Mouse (Mus musculus) kidney, adult 9 months (tissue): ENCODE data around the gene Vmn1r193.
A peak's percentile ranks its signal among the peaks of the same experiment; 100 is the strongest.
"Not testable (repeated sequence)": the region's sequence is repeated elsewhere in the genome, so short reads cannot be mapped to it uniquely, and the experiment has no call there.

Source experiments
- DNase-seq: peaks from one replicate; pipeline ENCODE4 v3.0.0; 2022

The Vmn1r193 gene

DNA sequence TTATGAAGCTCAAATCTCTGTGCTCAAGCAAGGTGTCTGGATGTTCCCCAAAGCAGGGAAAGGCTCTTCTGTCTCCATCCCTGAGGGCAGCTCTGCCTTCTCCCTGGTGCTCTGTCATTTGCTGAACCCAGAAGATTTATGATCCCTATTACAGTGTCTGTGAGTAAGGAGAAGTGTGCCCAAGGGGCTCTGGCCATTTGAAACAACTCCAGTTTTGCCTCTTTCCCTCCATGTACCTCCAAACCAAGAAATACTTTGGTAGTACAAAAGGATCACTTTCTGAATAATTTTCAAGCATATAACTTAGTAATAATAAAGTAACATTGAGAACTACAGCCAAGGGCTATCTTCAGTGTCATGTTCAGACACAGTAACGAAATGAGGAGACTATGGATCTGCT lies at the start of gene Vmn1r193:
Vmn1r193 (minus strand) TSS at position 101 of the 400 bp plus-strand sequence.
- DNase-seq: not testable (repeated sequence)

DNA sequence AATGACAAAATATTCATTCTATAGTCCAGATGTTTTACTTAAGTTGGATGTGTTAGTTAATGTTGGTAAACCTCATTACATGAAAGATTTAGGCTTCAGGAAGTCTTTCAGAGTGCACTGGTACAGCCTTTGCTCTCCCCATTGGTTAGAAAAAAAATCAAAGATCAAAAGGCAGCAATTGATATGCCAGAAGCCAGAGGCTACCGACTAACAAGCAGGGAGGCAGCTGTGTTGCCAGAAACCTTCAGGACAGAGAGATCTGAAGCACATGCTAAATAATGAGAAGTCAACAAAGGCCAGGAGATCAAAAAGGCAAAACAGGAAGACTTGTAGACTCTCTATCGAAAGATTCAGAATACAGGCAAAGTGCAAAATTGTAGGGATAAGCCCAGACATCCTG lies 48.8 kb upstream of the Vmn1r193 start:
- DNase-seq: no peak

DNA sequence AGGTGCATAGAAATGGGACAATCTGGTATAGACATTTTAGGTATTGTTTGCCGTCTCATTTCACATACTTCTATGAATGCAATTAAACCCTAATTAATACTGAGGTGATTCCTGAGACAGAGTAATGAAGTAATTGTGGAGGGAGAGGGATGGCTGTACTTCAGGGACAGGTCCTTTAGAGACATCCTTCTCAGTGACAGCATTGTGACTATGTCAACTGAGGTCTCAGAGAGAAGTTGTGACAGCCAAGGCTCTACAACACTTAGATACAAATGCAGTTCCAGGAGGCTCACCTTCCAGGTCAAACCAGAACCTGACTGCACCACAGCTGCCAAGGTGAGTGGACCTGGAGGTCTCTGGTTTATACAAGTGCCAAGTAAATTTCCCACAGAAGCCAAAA lies 47.3 kb upstream of the Vmn1r193 start, which contains the start of gene Vmn1r195:
Vmn1r195 (plus strand) TSS at position 301 of the 400 bp plus-strand sequence.
- not testable (repeated sequence) for DNase-seq

DNA sequence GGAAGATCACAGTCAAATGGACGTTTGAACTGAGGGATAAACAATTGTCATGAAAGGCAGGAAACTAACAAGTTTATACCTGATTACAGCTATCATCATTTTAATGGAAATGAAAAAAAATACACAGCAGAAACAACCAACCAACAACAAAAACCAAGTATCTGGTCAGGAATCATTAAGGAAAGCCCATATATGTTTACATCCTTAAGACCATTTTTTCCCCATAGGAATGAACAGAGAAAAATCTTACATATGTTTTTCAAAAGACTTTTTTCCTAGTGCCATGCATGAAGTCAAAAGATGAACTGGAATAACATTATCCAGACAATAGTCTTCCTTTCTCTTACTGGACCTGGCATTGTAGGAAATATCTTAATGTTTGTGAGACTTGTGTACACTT lies 21.0 kb upstream of the Vmn1r193 start, which contains the start of gene Vmn1r194:
Vmn1r194 (plus strand) TSS at position 301 of the 400 bp plus-strand sequence.
- no peak for DNase-seq

DNA sequence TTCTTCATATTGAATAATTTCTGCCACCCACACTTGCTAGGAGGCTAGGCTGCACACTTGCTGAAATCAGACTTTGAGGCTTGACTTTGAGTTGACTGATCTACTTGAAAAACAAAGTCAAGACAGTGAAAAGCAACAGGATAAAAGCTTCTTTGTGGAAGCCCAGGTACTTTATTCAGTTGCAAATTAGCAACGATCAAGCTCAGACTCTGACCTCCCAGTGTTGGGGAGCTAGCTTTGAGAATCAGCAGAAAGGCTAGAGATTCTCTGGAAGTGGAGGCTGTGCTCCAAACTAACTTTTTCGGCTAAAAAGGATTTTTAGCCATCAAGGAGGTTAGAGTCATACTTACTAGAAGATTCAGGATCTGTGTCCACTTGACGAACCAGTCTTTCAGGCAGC lies 30.2 kb downstream of the Vmn1r193 start:
- DNase-seq: not testable (repeated sequence)

DNA sequence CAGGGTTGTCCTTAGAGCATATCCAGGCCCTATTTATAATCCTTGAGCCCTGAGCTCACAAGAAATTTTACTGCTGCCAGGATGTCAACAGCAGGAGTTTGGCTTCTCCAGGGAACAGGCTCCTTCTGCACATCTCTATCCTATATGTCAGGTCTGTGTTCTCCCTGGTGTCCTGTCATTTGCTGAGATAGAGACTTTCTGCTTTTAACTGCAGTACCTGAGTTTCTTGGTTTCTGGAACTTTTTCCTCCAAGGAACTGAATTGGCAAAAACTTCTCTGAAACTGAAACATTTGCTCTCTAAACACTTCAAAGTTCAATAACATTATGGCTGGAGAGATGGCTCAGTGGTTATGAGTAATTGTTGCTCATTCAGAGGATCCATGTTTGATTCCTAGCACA lies 31.9 kb downstream of the Vmn1r193 start, which contains the start of gene Vmn1r192:
Vmn1r192 (minus strand) TSS at position 101 of the 400 bp plus-strand sequence.
- DNase-seq: no peak

DNA sequence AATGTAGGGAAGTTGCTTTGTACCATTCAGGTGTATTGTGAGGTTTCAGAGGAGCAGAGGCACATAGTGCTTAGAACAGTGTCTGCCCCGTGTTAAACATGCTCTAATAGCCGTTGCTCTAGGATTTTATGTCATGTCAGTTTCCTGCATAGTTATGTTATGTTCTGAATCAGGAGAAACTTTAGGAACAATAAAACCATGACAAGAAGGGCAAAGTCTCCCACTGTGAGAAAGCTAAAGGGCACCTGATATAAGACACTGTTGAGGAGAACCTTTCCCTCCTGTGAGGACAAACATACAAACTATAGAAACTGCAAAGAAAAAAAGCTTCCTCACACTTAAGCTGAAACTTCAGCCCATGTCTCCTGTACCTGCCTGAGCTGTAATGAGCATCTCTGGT lies 32.6 kb downstream of the Vmn1r193 start:
- DNase-seq: no peak

DNA sequence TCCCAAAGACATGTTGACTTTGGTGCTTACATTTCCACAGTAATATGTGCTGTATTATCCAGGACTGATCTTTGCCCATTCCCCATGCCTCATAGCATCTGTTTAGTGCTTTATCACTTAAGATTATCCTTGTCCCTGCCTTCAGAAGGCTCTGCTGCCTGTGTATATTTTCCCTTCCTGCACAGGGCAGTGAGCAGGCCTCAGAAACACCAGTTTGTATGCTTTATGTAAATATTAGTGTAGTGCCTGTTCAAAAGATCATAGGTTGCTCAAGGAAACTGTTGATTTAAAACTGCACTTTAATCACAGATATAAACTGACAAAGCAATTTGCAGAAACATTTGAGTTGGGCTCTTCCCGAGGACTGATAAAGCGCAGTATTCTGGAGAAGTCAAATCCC lies 33.6 kb downstream of the Vmn1r193 start:
- no peak for DNase-seq

DNA sequence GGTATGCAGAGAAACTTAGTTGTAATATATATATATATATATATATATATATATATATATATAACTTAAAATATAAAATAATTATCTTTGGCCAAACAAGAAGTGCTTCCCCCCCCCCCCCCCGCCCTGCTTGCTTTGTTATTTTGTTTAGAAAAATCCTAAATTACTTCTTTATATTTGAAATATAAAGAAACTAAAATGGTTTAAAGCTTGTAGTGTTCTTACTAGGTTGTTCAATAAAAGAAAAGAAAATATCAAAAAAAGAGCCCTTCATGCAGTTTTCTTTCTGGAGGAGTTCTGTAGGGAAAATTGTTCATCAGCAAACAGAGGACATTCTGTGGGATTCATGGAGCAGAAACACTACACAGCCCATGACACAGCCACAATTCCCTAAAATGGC lies 39.1 kb downstream of the Vmn1r193 start, which contains the start of gene Vmn1r191:
Vmn1r191 (minus strand) TSS at position 101 of the 400 bp plus-strand sequence.
- no peak for DNase-seq

DNA sequence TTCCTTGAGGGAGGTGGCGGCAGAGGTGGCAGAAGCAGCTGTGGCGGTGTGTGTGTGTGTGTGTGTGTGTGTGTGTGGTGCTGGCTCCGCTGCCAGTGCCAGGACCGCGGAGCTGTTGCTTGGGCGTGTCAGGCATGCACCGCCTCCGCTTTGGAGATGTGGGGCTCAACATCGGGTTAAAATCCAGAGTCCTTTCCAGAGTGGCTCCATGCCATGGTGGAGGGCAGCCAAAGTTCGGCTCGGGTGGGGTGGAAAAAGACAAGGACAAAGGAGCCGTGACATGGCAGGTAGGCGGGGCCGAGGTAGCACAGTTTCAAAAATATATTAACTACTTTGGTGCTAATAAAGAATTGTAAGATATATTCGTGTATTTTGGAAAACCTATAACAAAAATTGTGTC lies 54.5 kb downstream of the Vmn1r193 start:
- peak; percentile 77 for DNase-seq
